Mouse (Mus musculus) intestine, embryonic 16.5 days (tissue): ENCODE data around the gene Apol6. TPM values are rescaled to one million over a fixed set of nuclear protein-coding genes. Genes with fewer than 3 reads are reported as not detected.
A peak's percentile ranks its signal among the peaks of the same experiment; 100 is the strongest.

Experiments
- ATAC-seq: fragments of 200-750 bp; cut with Nextera tagmentation; 2 replicates; pipeline ENCODE4 v1.8.0; 2017; ENCODE audit warnings: moderate TSS enrichment, moderate library complexity
- H3K27ac ChIP-seq: fragments of 300-500 bp; sonication (generic); 2 replicates; pipeline ENCODE4 v1.5.1; 2014; ENCODE audit warnings: mild to moderate bottlenecking, low read length
- H3K27me3 ChIP-seq: fragments of 300-500 bp; sonication (generic); replicated peaks from 2 replicates; pipeline ENCODE4 v1.6.1; 2014; ENCODE audit warnings: low read length, control low read depth, mixed read lengths; ENCODE audit not compliant: control insufficient read depth, insufficient read depth
- H3K36me3 ChIP-seq: fragments of 300-500 bp; sonication (generic); 2 replicates; pipeline ENCODE4 v1.6.1; 2014; ENCODE audit warnings: low read length, control low read depth; ENCODE audit not compliant: control insufficient read depth, insufficient read depth
- H3K4me1 ChIP-seq: fragments of 300-500 bp; sonication (generic); 2 replicates; pipeline ENCODE4 v1.6.1; 2014; ENCODE audit warnings: low read length, control low read depth, mixed read lengths; ENCODE audit not compliant: control insufficient read depth, insufficient read depth
- H3K4me2 ChIP-seq: fragments of 300-500 bp; sonication (generic); 2 replicates; pipeline ENCODE4 v1.6.1; 2014; ENCODE audit warnings: low read depth, low read length, control low read depth
- H3K4me3 ChIP-seq: fragments of 300-500 bp; sonication (generic); 2 replicates; pipeline ENCODE4 v1.5.1; 2014; ENCODE audit warnings: mild to moderate bottlenecking, low read length
- H3K9ac ChIP-seq: fragments of 300-500 bp; sonication (generic); 2 replicates; pipeline ENCODE4 v1.6.1; 2014; ENCODE audit warnings: low read depth, low read length
- H3K9me3 ChIP-seq: fragments of 300-500 bp; sonication (generic); 2 replicates; pipeline ENCODE4 v1.6.1; 2016; ENCODE audit warnings: low read length, control low read depth; ENCODE audit not compliant: control insufficient read depth
- WGBS: fragments of 180-500 bp; shearing (Covaris S2); extraction: QIAGEN DNeasy Blood & Tissue Kit; methylation state at CpG from one replicate; pipeline ENCODE4 v1.1.7; 2014; 5-methylcytosine and 5-hydroxymethylcytosine counted together
- polyA plus RNA-seq: library from polyadenylated mRNA; unstranded; fragments of >200 nt; fragmentation: Nextera tagmentation; extraction: Ambion mirVana; gene quantifications from 2 replicates; pipeline ENCODE4 v1.2.1, GENCODE M21; 2015

Apol6 gene
- polyA plus RNA-seq, 1 experiment from 2014 or later = 0.38 TPM

- no peak overlapping the region for H3K9ac ChIP-seq
- H3K27me3 ChIP-seq = no peaks in the 10 kb centered on the region
- H3K4me2 ChIP-seq = no peak overlapping the region
- H3K36me3 ChIP-seq = no peaks in the 10 kb centered on the region
- H3K9me3 ChIP-seq = no peaks in the 10 kb centered on the region
- H3K4me3 ChIP-seq = no peak overlapping the region
- ATAC-seq = no peak
- H3K4me1 ChIP-seq = no peaks in the 10 kb centered on the region
- H3K27ac ChIP-seq = no peak overlapping the region
- WGBS = 93% methylated on average over 3 of the region's 3 CpGs
Measured at GRCm38 (mm10) chr15:77027117-77027516, 17.4 kb upstream of the Apol6 start.

GRCm38 (mm10) chr15:77027675-77028074, 16.9 kb upstream of the Apol6 start:
- H3K4me3 ChIP-seq = no peak overlapping the region
- H3K9ac ChIP-seq = no peak overlapping the region
- no peaks in the 10 kb centered on the region for H3K36me3 ChIP-seq
- no peak overlapping the region for H3K4me2 ChIP-seq
- no peak overlapping the region for H3K27ac ChIP-seq
- no peaks in the 10 kb centered on the region for H3K27me3 ChIP-seq
- H3K9me3 ChIP-seq = no peaks in the 10 kb centered on the region
- ATAC-seq = no peak
- no peaks in the 10 kb centered on the region for H3K4me1 ChIP-seq
- WGBS = 83% methylated on average over 6 of the region's 6 CpGs

- Histone ChIP-seq H3K9ac (no peak overlapping the region), H3K9me3 (no peaks in the 10 kb centered on the region), H3K4me1 (no peaks in the 10 kb centered on the region), H3K27me3 (no peaks in the 10 kb centered on the region), H3K27ac (no peak overlapping the region), H3K4me2 (no peak overlapping the region), H3K4me3 (no peak overlapping the region), H3K36me3 (no peaks in the 10 kb centered on the region)
- peak; percentile 50; the same call in 1 of the 2 replicates for ATAC-seq
- WGBS = 27% methylated on average over 7 of the region's 7 CpGs
Measured at GRCm38 (mm10) chr15:77029331-77029991, 15.1 kb upstream of the Apol6 start.

GRCm38 (mm10) chr15:77031271-77031670, 13.3 kb upstream of the Apol6 start:
- WGBS = 63% methylated on average over 3 of the region's 3 CpGs
- Histone ChIP-seq H3K9me3 (no peaks in the 10 kb centered on the region), H3K27ac (no peak overlapping the region), H3K4me1 (peaks cover 6% of the 10 kb centered on the region), H3K4me3 (no peak overlapping the region), H3K9ac (no peak overlapping the region), H3K4me2 (no peak overlapping the region), H3K27me3 (no peaks in the 10 kb centered on the region), H3K36me3 (no peaks in the 10 kb centered on the region)
- ATAC-seq = no peak

- Histone ChIP-seq H3K4me3 (no peak overlapping the region), H3K9me3 (no peaks in the 10 kb centered on the region), H3K27me3 (no peaks in the 10 kb centered on the region), H3K27ac (no peak overlapping the region), H3K4me1 (peaks cover 23% of the 10 kb centered on the region), H3K36me3 (no peaks in the 10 kb centered on the region), H3K9ac (no peak overlapping the region), H3K4me2 (no peak overlapping the region)
- ATAC-seq = no peak
- 81% methylated on average over 6 of the region's 6 CpGs for WGBS
Measured at GRCm38 (mm10) chr15:77034526-77034925, 10.0 kb upstream of the Apol6 start.

GRCm38 (mm10) chr15:77035643-77036042, 8.9 kb upstream of the Apol6 start:
- Histone ChIP-seq H3K27me3 (no peaks in the 10 kb centered on the region), H3K9ac (0 out of 2 replicates have a peak overlapping the region, but pooled peaks have one; percentile 55), H3K4me1 (peaks cover 23% of the 10 kb centered on the region), H3K4me3 (no peak overlapping the region), H3K36me3 (no peaks in the 10 kb centered on the region), H3K4me2 (no peak overlapping the region), H3K27ac (peak overlapping the region; percentile 95), H3K9me3 (no peaks in the 10 kb centered on the region)
- WGBS = 64% methylated on average over 3 of the region's 3 CpGs
- no peak for ATAC-seq

GRCm38 (mm10) chr15:77036320-77036988, 8.1 kb upstream of the Apol6 start:
- 49% methylated on average over 11 of the region's 11 CpGs for WGBS
- peak overlapping the region; percentile 22; the same call in 1 of the 2 replicates for H3K4me2 ChIP-seq
- peaks cover 23% of the 10 kb centered on the region for H3K4me1 ChIP-seq

GRCm38 (mm10) chr15:77036989-77037277, 7.6 kb upstream of the Apol6 start:
- Histone ChIP-seq H3K4me3 (no peak overlapping the region), H3K9me3 (no peaks in the 10 kb centered on the region), H3K4me2 (peak overlapping the region; percentile 22; the same call in 1 of the 2 replicates), H3K27me3 (no peaks in the 10 kb centered on the region), H3K27ac (peak overlapping the region; percentile 95), H3K4me1 (peaks cover 23% of the 10 kb centered on the region), H3K36me3 (no peaks in the 10 kb centered on the region), H3K9ac (peak overlapping the region; percentile 55)
- WGBS = 28% methylated on average over 2 of the region's 2 CpGs
- ATAC-seq = peak; percentile 54

More at GRCm38 (mm10) chr15:77036320-77036988, 8.1 kb upstream of the Apol6 start:
- peak overlapping the region; percentile 55 for H3K9ac ChIP-seq
- peak overlapping the region; percentile 95 for H3K27ac ChIP-seq
- ATAC-seq = peak; percentile 78
- no peaks in the 10 kb centered on the region for H3K27me3 ChIP-seq
- no peaks in the 10 kb centered on the region for H3K9me3 ChIP-seq
- no peak overlapping the region for H3K4me3 ChIP-seq
- no peaks in the 10 kb centered on the region for H3K36me3 ChIP-seq

GRCm38 (mm10) chr15:77037278-77038161, 7.0 kb upstream of the Apol6 start:
- H3K9me3 ChIP-seq = no peaks in the 10 kb centered on the region
- peak overlapping the region; percentile 95 for H3K27ac ChIP-seq
- H3K27me3 ChIP-seq = no peaks in the 10 kb centered on the region
- ATAC-seq = peak; percentile 82
- peaks cover 23% of the 10 kb centered on the region for H3K4me1 ChIP-seq
- peak overlapping the region; percentile 22 for H3K4me2 ChIP-seq
- no peak overlapping the region for H3K4me3 ChIP-seq
- peak overlapping the region; percentile 55 for H3K9ac ChIP-seq
- no peaks in the 10 kb centered on the region for H3K36me3 ChIP-seq
- 13% methylated on average over 11 of the region's 11 CpGs for WGBS
